Mouse (Mus musculus) G1E (cell line): ENCODE results near the gene Clstn1. TPM values are rescaled to one million over a fixed set of nuclear protein-coding genes. Genes with fewer than 3 reads are reported as not detected.

Source experiments
- ATAC-seq: 2 replicates; pipeline ENCODE4 v1.8.0; 2016; ENCODE audit warnings: mild to moderate bottlenecking; ENCODE audit not compliant: insufficient number of reproducible peaks, poor library complexity, low FRiP score, severe bottlenecking; ENCODE audit errors: extremely low read depth
- DNase-seq: peaks from one replicate; pipeline ENCODE4 v3.0.0; 2012; ENCODE audit warnings: low spot score
- H3K27me3 ChIP-seq: 2 replicates; pipeline ENCODE4 v1.6.1; 2012; ENCODE audit warnings: mild to moderate bottlenecking, low read length, inconsistent platforms; ENCODE audit not compliant: insufficient read depth
- H3K36me3 ChIP-seq: replicated peaks from 2 replicates; pipeline ENCODE3; 2012; ENCODE audit warnings: mild to moderate bottlenecking, inconsistent platforms
- H3K4me1 ChIP-seq: 2 replicates; pipeline ENCODE4 v1.6.1; 2012; ENCODE audit warnings: low read depth, low read length, inconsistent platforms, mixed read lengths; ENCODE audit not compliant: insufficient read depth
- H3K4me3 ChIP-seq: 2 replicates; pipeline ENCODE4 v1.5.1; 2012; ENCODE audit warnings: low read depth, mild to moderate bottlenecking, inconsistent platforms, low read length, moderate library complexity, mixed read lengths
- H3K9me3 ChIP-seq: replicated peaks from 2 replicates; pipeline ENCODE4 v1.6.1; 2012; ENCODE audit warnings: inconsistent platforms
- CTCF ChIP-seq: IDR thresholded peaks from 2 replicates; pipeline ENCODE4 v1.5.1; 2012; ENCODE audit warnings: low read depth, low read length, inconsistent platforms, mixed read lengths
- GATA1 ChIP-seq: IDR thresholded peaks from 2 replicates; pipeline ENCODE4 v1.6.1; 2012; ENCODE audit warnings: borderline replicate concordance, low read length, inconsistent platforms, mixed read lengths
- GATA2 ChIP-seq: IDR thresholded peaks from 2 replicates; pipeline ENCODE4 v1.6.1; 2012; ENCODE audit warnings: low read depth, low read length, inconsistent platforms, borderline replicate concordance
- POLR2AphosphoS5 ChIP-seq: IDR thresholded peaks from 2 replicates; pipeline ENCODE4 v1.6.1; 2012; ENCODE audit warnings: low read depth, low read length, inconsistent platforms; ENCODE audit not compliant: insufficient replicate concordance
- TAL1 ChIP-seq: conservative IDR thresholded peaks from 2 replicates; pipeline ENCODE4 v1.6.1; 2012; ENCODE audit warnings: low read depth, low read length, inconsistent platforms, mixed read lengths
- polyA plus RNA-seq: library from polyadenylated mRNA; stranded (reverse); fragments of >175 nt; gene quantifications from 2 replicates; pipeline ENCODE4 v1.2.3, GENCODE M21; 2012
- total RNA-seq, 2 experiments: library from RNA; stranded (forward) in 1 of 2; stranded (reverse) in 1 of 2; fragments of 200-1000 nt in 1 of 2; fragments of >200 nt in 1 of 2; fragmentation: Nextera tagmentation in 1 of 2; gene quantifications; 2 replicates each; pipeline ENCODE4 v1.2.3; 2014 to 2017

Clstn1 gene
- total and polyA plus RNA-seq, 3 experiments, result 0.22 to 2.5 (median 0.38) TPM

GRCm38 (mm10) chr4:149697506-149698196 is 111.4 kb downstream of the Clstn1 start:
- Histone ChIP-seq H3K9me3 (no peaks in the 10 kb centered on the region), H3K27me3 (no peaks in the 10 kb centered on the region), H3K4me1 (peaks cover 33% of the 10 kb centered on the region), H3K36me3 (peaks cover 17% of the 10 kb centered on the region), H3K4me3 (peak overlapping the region; percentile 76)
- ATAC-seq (no peak), DNase-seq (no peak)
- TF ChIP-seq GATA1 (no peak), CTCF (no peak), GATA2 (no peak), TAL1 (no peak), POLR2AphosphoS5 (no peak)

DNA sequence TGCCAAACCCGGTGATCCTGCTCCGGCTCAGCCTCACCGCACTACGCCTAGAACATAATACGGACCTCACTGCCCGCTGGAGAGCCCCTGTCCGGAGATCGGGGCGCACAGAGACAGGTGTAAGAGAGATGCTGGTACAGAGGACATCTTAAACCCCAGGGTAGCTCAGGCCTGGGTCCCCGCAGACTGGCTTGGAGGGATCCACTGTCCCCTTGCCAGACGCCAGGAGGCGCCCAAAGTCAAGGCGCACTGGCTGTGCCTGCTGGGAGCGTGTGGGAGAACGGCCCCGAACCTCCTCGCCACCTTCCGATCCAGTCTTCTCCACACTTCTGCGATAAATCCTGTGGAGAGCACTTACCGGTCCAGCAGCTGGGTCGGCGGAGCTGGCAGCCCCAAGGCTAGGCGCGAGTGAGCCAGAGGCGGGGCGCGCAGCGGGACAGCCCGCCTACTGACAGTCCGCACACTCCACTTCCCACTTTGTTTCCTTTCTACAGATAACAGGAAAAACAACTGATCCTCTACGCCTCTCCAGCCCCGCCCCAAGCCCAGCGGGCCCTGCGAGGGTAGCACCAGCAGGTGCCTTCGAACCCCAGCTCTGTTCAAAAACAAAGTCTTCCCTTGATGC is 112.0 kb downstream of the Clstn1 start:
- Histone ChIP-seq H3K4me1 (peaks cover 27% of the 10 kb centered on the region), H3K27me3 (no peaks in the 10 kb centered on the region), H3K4me3 (peak overlapping the region; percentile 76), H3K9me3 (no peaks in the 10 kb centered on the region), H3K36me3 (peaks cover 13% of the 10 kb centered on the region)
- ATAC-seq (peak; percentile 51), DNase-seq (peak; percentile 61)
- TF ChIP-seq TAL1 (no peak), GATA1 (no peak), CTCF (0 out of 2 replicates have a peak, but pooled peaks have one; percentile 17), GATA2 (no peak), POLR2AphosphoS5 (no peak)

Other genes starting within 250 kb of the Clstn1 start
- gene Ube4b, start 159.7 kb upstream of the Clstn1 start, total RNA-seq (2014; fragmentation: Nextera tagmentation), result 111 and 118 TPM in 2 replicates
- gene Ube4b, start 159.7 kb upstream of the Clstn1 start, total RNA-seq (2017), result 49.1 and 51.9 TPM in 2 replicates
- gene Ube4b, start 159.7 kb upstream of the Clstn1 start, polyA plus RNA-seq, result 336 and 346 TPM in 2 replicates
- not detected in 2 replicates for gene Rbp7, start 131.5 kb upstream of the Clstn1 start, total RNA-seq (2014; fragmentation: Nextera tagmentation)
- gene Rbp7, start 131.5 kb upstream of the Clstn1 start, total RNA-seq (2017), result not detected in 2 replicates
- not detected in 2 replicates for gene Rbp7, start 131.5 kb upstream of the Clstn1 start, polyA plus RNA-seq
- not detected in 2 replicates for gene Tmem274, start 109.1 kb upstream of the Clstn1 start, total RNA-seq (2014; fragmentation: Nextera tagmentation)
- gene Tmem274, start 109.1 kb upstream of the Clstn1 start, total RNA-seq (2017), result not detected in 2 replicates
- gene Tmem274, start 109.1 kb upstream of the Clstn1 start, polyA plus RNA-seq, result not detected in 2 replicates
- 6.3 and 10.8 TPM in 2 replicates for gene Nmnat1, start 101.3 kb upstream of the Clstn1 start, total RNA-seq (2014; fragmentation: Nextera tagmentation)
- 8.5 and 10.5 TPM in 2 replicates for gene Nmnat1, start 101.3 kb upstream of the Clstn1 start, total RNA-seq (2017)
- 1.3 and 2.0 TPM in 2 replicates for gene Nmnat1, start 101.3 kb upstream of the Clstn1 start, polyA plus RNA-seq
- 21.7 and 22.7 TPM in 2 replicates for gene Lzic, start 101.2 kb upstream of the Clstn1 start, total RNA-seq (2014; fragmentation: Nextera tagmentation)
- gene Lzic, start 101.2 kb upstream of the Clstn1 start, total RNA-seq (2017), result 50.7 and 54.8 TPM in 2 replicates
- 8.3 and 12.2 TPM in 2 replicates for gene Lzic, start 101.2 kb upstream of the Clstn1 start, polyA plus RNA-seq
- gene Ctnnbip1, start 68.2 kb upstream of the Clstn1 start, total RNA-seq (2014; fragmentation: Nextera tagmentation), result 0.98 TPM in 1 of 2 replicates, not detected in the other
- gene Ctnnbip1, start 68.2 kb upstream of the Clstn1 start, total RNA-seq (2017), result 0.87 and 1.3 TPM in 2 replicates
- 1.4 and 2.9 TPM in 2 replicates for gene Ctnnbip1, start 68.2 kb upstream of the Clstn1 start, polyA plus RNA-seq
- 17.3 and 23.9 TPM in 2 replicates for gene Pik3cd, start 116.1 kb downstream of the Clstn1 start, total RNA-seq (2014; fragmentation: Nextera tagmentation)
- 24.0 and 28.0 TPM in 2 replicates for gene Pik3cd, start 116.1 kb downstream of the Clstn1 start, total RNA-seq (2017)
- gene Pik3cd, start 116.1 kb downstream of the Clstn1 start, polyA plus RNA-seq, result 37.0 and 40.3 TPM in 2 replicates
- gene Tmem201, start 151.6 kb downstream of the Clstn1 start, total RNA-seq (2014; fragmentation: Nextera tagmentation), result 13.1 and 13.8 TPM in 2 replicates
- 3.0 and 3.1 TPM in 2 replicates for gene Tmem201, start 151.6 kb downstream of the Clstn1 start, total RNA-seq (2017)
- 34.2 and 35.9 TPM in 2 replicates for gene Tmem201, start 151.6 kb downstream of the Clstn1 start, polyA plus RNA-seq
- gene Slc25a33, start 187.8 kb downstream of the Clstn1 start, total RNA-seq (2014; fragmentation: Nextera tagmentation), result 2.3 and 6.3 TPM in 2 replicates
- 4.6 and 4.9 TPM in 2 replicates for gene Slc25a33, start 187.8 kb downstream of the Clstn1 start, total RNA-seq (2017)
- gene Slc25a33, start 187.8 kb downstream of the Clstn1 start, polyA plus RNA-seq, result 3.7 and 4.4 TPM in 2 replicates